Mouse (Mus musculus) forebrain, embryonic 14.5 days (tissue): Measurements from ENCODE around the gene Fzd5. TPM values are rescaled to one million over a fixed set of nuclear protein-coding genes. Genes with fewer than 3 reads are reported as not detected.

Source experiments
- ATAC-seq: fragments of 200-750 bp; cut with Nextera tagmentation; 2 replicates; pipeline ENCODE4 v1.8.0; 2017; ENCODE audit warnings: mild to moderate bottlenecking, moderate library complexity
- DNase-seq: peaks from one replicate; pipeline ENCODE4 v3.0.0-alpha.2; 2015; ENCODE audit warnings: low spot score
- H3K27ac ChIP-seq: fragments of 300-500 bp; sonication (generic); 2 replicates; pipeline ENCODE4 v1.5.1; 2014; ENCODE audit warnings: low read depth, mild to moderate bottlenecking, control low read depth, low read length, moderate library complexity
- H3K27me3 ChIP-seq: fragments of 300-500 bp; sonication (generic); replicated peaks from 2 replicates; pipeline ENCODE4 v1.6.1; 2014; ENCODE audit warnings: low read length, control low read depth, mixed read lengths; ENCODE audit not compliant: control insufficient read depth, insufficient read depth
- H3K36me3 ChIP-seq: fragments of 300-500 bp; sonication (generic); 2 replicates; pipeline ENCODE4 v1.6.1; 2014; ENCODE audit warnings: low read length, control low read depth; ENCODE audit not compliant: control insufficient read depth, insufficient read depth
- H3K4me1 ChIP-seq: fragments of 300-500 bp; sonication (generic); 2 replicates; pipeline ENCODE4 v1.6.1; 2014; ENCODE audit warnings: antibody characterized with exemption, low read length, control low read depth; ENCODE audit not compliant: control insufficient read depth, insufficient read depth
- H3K4me2 ChIP-seq: fragments of 300-500 bp; sonication (generic); 2 replicates; pipeline ENCODE4 v1.6.1; 2014; ENCODE audit warnings: mild to moderate bottlenecking, control low read depth, low read length
- H3K4me3 ChIP-seq: fragments of 300-500 bp; sonication (generic); 2 replicates; pipeline ENCODE4 v1.5.1; 2014; ENCODE audit warnings: low read depth, low read length, control low read depth
- H3K9ac ChIP-seq: fragments of 300-500 bp; sonication (generic); 2 replicates; pipeline ENCODE4 v1.6.1; 2014; ENCODE audit warnings: mild to moderate bottlenecking, low read length, control low read depth, moderate library complexity
- H3K9me3 ChIP-seq: fragments of 300-500 bp; sonication (generic); replicated peaks from 2 replicates; pipeline ENCODE4 v1.6.1; 2016; ENCODE audit warnings: low read length, control low read depth, mixed read lengths; ENCODE audit not compliant: control insufficient read depth
- WGBS: fragments of 180-500 bp; shearing (Covaris S2); extraction: QIAGEN DNeasy Blood & Tissue Kit; methylation state at CpG from one replicate; pipeline ENCODE4 v1.1.7; 2014; 5-methylcytosine and 5-hydroxymethylcytosine counted together
- polyA plus RNA-seq: library from polyadenylated mRNA; unstranded; fragments of >200 nt; fragmentation: Nextera tagmentation; extraction: Ambion mirVana; gene quantifications from 2 replicates; pipeline ENCODE4 v1.2.1, GENCODE M21; 2014

Fzd5 gene
- polyA plus RNA-seq, 1 experiment from 2014 or later: 0.88 TPM

GRCm38 (mm10) chr1:64681499-64681898 is 56.1 kb downstream of the Fzd5 start:
- no peaks in the 10 kb centered on the region for H3K36me3 ChIP-seq
- H3K9ac ChIP-seq: no peak overlapping the region
- no peak for DNase-seq
- H3K27ac ChIP-seq: no peak overlapping the region
- H3K4me3 ChIP-seq: no peak overlapping the region
- H3K9me3 ChIP-seq: no peaks in the 10 kb centered on the region
- 97% methylated on average over 3 of the region's 3 CpGs for WGBS
- no peaks in the 10 kb centered on the region for H3K27me3 ChIP-seq
- no peak for ATAC-seq
- H3K4me1 ChIP-seq: no peaks in the 10 kb centered on the region
- H3K4me2 ChIP-seq: no peak overlapping the region

Other genes with a start within 250 kb of the Fzd5 start
- 56.7 and 70.8 TPM in 2 replicates for gene Creb1, start 205.1 kb downstream of the Fzd5 start, polyA plus RNA-seq
- 23.7 and 25.8 TPM in 2 replicates for gene Mettl21a, start 120.5 kb downstream of the Fzd5 start, polyA plus RNA-seq
- 6.6 and 6.9 TPM in 2 replicates for gene Ccnyl1, start 47.3 kb downstream of the Fzd5 start, polyA plus RNA-seq
- gene Plekhm3, start 219.1 kb upstream of the Fzd5 start, polyA plus RNA-seq: 4.8 and 7.9 TPM in 2 replicates